Mouse (Mus musculus) urinary bladder, postnatal 4 days (tissue): ENCODE data around the gene Nbl1.

ENCODE experiments used
- DNase-seq, 2 experiments: peaks; one replicate each; pipeline ENCODE4 v3.0.0; 2021 to 2022; ENCODE audit warnings: low spot score in 2 of 2

The Nbl1 gene

GRCm38 (mm10) chr4:139092356-139093195, at the start of gene Nbl1:
TSS of gene Nbl1 (minus strand) at chr4:139092993.
- DNase-seq = peak; percentile 71 to 79

GRCm38 (mm10) chr4:139141785-139142184, 49.0 kb upstream of the Nbl1 start:
- DNase-seq = no peak

- no peak for DNase-seq
These were observed 47.5 kb upstream of the Nbl1 start for GRCm38 (mm10) chr4:139140267-139140666.

- DNase-seq = no peak
These were observed 43.2 kb upstream of the Nbl1 start for GRCm38 (mm10) chr4:139136011-139136410.

- no peak for DNase-seq
These were observed 40.3 kb upstream of the Nbl1 start for GRCm38 (mm10) chr4:139133109-139133508.

- no peak for DNase-seq
These were observed 39.3 kb upstream of the Nbl1 start for GRCm38 (mm10) chr4:139131858-139132672.

GRCm38 (mm10) chr4:139130701-139131549, 38.1 kb upstream of the Nbl1 start, which contains the start of gene Minos1:
TSS of gene Minos1 (minus strand) at chr4:139131113.
- DNase-seq = peak; percentile 96 to 98

- DNase-seq = peak; percentile 32 to 62
These were observed 37.3 kb upstream of the Nbl1 start for GRCm38 (mm10) chr4:139129806-139130700.

- no peak for DNase-seq
These were observed 33.7 kb upstream of the Nbl1 start for GRCm38 (mm10) chr4:139126475-139126874.

GRCm38 (mm10) chr4:139124940-139125339, 32.1 kb upstream of the Nbl1 start:
- DNase-seq = no peak

GRCm38 (mm10) chr4:139122557-139122956, 29.8 kb upstream of the Nbl1 start:
- no peak for DNase-seq

GRCm38 (mm10) chr4:139120998-139121397, 28.2 kb upstream of the Nbl1 start:
- no peak for DNase-seq

GRCm38 (mm10) chr4:139120281-139120814, 27.6 kb upstream of the Nbl1 start:
- DNase-seq = no peak

- no peak for DNase-seq
These were observed 23.7 kb upstream of the Nbl1 start for GRCm38 (mm10) chr4:139116356-139117063.

GRCm38 (mm10) chr4:139115721-139116120, 22.9 kb upstream of the Nbl1 start:
- no peak for DNase-seq

- no peak for DNase-seq
These were observed 19.7 kb upstream of the Nbl1 start for GRCm38 (mm10) chr4:139112482-139112881.

GRCm38 (mm10) chr4:139111421-139111820, 18.6 kb upstream of the Nbl1 start:
- DNase-seq = no peak

GRCm38 (mm10) chr4:139110858-139111257, 18.1 kb upstream of the Nbl1 start:
- no peak for DNase-seq

GRCm38 (mm10) chr4:139105453-139105852, 12.7 kb upstream of the Nbl1 start:
- DNase-seq = no peak

GRCm38 (mm10) chr4:139101546-139101945, 8.8 kb upstream of the Nbl1 start:
- DNase-seq = no peak
